Mouse (Mus musculus): ENCODE data around the gene Flot1. TPM values are rescaled to one million over a fixed set of nuclear protein-coding genes. Genes with fewer than 3 reads are reported as not detected.

Flot1 gene
- total RNA-seq, 2 experiments from 2014 or later, result 54.6 to 70.8 TPM

DNA sequence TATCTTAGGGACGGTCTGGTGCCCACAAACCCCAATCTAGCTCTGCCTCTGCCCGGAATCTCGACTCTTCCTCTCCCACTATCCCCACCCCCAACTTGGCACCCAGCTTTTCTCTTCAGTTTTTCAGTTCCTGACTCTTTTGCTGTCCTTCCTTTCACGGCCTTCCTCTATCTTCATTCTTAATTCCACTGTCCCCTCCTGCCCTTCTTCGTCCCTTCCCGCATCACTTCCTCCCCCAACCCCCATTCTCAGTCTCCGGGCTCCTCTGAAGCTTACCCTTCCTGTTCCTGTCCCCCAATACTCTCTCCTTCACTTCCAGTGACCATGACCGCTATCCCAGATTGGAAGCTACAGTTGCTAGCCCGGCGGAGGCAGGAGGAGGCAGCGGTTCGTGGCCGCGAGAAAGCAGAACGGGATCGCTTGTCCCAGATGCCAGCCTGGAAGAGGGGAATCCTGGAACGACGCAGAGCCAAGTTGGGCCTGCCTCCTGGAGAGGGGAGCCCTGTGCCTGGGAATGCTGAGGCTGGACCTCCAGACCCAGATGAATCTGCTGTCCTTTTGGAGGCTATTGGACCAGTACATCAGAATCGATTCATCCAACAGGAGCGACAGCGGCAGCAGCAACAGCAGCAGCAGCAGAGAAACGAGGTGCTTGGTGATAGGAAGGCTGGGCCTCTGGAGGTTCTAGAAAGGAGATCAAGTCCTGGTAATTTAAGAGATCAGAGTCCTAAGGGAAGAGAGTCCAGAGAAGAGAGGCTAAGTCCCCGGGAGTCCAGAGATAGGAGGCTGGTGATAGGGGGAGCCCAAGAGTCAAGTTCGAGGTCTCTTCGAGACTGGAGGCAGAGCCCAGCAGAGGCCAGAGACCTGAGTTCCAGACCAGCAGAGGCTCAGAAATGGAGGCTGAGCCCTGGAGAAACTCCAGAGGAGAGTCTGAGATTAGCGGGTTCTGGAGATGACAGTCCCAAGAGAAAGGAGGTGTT, 44.2 kb downstream of the Flot1 start:
- peak; percentile 59 for DNase-seq

DNA sequence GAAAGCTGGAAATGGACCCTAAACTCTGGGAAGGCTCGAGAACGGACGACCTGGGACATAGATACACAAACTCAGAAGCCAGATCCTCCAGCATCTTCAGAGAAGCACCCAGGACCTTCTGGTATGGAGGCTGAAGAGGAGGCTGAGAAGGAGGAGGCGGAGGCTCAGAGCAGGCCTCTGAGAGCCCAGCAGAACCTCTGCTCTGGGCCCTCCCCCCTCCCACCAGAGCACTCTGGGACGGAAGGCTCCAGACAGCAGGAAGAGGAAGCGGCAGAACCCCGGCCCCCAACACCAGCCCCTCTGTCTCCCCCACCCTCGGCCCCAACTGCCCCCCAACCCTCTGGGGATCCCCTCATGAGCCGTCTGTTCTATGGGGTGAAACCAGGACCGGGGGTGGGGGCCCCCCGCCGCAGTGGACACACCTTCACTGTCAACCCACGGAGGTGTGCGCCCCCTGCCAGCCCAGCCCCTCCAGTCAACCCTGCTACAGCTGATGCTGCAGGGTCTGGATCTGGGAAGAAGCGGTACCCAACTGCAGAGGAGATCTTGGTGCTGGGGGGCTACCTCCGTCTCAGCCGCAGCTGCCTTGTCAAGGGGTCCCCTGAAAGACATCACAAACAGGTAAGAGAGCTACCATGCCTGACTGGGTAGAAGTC, 45.3 kb downstream of the Flot1 start:
- DNase-seq, result peak; percentile 46

DNA sequence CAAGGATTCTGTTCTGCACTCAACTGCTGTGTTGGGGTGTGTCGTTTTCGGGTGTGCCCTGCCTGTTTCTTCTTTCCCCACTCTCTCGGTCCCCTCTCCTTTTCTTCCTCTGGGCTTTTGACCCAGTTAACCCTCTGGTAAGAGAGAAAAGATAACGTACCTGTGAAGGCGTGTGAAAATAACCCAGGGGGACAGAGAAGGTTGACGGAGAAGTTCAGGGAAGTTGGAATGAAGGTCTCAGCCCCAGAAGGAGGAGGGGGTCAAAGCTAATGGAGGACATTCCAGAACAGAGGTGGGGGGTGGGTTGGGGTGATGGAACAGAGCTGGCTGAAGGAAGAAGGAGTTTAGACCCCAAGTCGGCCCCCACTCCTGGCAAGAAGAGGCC, 45.9 kb downstream of the Flot1 start:
- DNase-seq, result no peak

DNA sequence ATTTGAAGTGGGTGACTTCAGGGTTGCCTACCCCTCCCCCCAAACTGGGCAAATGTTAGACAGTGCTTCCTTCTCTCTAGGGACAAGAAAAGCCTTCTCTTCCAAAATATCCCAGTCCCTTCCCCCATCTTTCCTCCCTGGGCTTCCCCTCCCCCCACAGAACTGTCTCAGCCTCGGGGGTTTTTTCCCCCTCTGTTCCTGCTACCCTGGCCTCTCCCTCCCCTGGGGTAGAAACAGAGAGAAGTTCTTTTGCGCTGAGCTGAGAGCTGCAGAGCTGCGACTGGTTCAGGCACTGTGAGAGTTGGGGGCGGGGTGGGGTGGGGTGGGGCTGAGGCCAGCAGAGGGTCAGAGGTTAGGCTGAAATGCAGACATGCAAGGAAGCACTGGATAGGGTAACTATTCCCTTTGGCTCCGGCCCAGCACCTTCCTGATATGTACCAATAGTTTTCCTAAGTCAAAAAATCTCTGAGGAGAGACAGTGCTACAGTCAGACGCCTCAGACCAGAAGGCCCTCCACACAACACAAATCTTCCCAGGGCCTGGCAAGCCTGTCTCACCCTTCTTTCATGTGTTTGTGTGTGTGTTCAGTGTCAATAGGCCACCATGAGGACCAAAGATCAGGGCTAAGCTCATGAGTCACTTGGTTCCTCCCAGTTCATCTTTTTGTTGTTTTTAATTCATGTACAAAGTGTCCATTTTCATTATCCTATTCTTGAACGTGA, 46.5 kb downstream of the Flot1 start:
- DNase-seq, result peak; percentile 61

DNA sequence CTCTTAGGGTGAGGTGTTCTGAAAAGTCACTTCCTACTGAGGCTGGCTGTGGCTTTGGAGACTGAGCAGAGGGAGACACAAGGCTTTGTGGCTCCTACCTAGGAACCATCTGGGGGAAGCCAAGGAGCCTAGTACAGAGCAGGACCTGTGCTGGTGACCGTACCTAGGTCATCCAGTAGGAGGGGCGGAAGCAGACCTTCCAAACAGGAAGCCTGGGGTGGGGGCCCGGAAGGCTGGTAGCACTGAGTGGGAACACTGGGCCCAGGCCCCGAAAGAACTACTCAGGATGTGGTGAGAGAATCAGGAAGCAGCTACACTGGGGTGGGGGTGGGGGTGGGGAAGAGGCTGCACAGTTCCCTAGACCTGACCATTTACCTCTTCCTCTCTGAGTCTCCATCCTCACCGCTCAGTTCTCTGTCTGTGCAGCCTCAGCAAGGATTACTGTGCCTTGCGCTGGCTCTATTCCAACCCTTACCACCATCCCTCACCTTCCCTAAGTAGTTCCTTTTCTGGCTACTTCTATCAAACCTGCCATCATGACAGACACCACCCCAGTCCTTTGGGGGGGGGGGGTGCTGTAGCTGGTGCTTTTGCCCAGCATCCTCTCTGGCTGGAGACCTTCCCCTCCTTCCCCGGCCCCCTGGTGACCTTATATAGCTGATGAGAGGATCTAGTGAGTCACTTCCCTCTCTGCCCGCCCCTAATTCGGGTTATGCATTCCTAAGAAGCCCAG, 47.3 kb downstream of the Flot1 start:
- peak; percentile 69 for DNase-seq

DNA sequence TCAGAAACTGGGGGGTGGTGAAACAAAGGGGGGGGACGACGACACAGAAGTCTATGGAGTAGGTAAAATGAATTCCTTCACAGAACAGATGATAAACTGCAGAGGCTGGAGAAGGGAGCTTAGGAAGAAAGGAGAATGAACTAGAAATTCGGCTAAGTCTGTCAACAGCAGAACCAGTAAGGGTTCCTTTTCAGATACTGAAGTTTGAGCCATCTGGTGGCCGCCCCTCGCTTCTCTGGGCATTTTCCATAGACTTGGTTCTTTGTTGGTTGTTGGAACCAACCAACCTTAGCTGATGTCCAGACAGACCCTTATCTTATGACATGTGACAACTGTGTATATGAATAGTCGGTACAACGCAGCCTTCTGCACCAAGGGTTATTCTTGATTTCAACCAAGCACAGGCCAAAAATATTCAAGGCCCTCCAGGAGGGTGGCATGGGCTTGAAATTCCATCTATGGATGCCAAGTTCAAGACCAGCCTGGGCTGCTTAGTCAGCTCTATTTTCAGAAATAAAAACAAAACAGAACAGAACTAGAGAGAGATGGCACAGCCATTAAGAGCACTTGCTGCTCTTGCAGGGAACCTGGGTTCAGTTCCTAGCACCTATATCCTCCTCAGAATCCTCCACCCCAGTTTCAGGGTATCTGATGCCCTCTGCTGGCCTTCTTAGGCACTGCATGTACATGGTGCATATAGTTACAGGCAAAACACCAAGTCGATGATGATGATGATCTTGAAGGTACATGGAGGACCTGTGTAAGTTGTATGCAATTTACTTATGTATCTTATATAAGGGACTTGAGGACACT, 48.1 kb downstream of the Flot1 start:
- DNase-seq, result peak; percentile 48

DNA sequence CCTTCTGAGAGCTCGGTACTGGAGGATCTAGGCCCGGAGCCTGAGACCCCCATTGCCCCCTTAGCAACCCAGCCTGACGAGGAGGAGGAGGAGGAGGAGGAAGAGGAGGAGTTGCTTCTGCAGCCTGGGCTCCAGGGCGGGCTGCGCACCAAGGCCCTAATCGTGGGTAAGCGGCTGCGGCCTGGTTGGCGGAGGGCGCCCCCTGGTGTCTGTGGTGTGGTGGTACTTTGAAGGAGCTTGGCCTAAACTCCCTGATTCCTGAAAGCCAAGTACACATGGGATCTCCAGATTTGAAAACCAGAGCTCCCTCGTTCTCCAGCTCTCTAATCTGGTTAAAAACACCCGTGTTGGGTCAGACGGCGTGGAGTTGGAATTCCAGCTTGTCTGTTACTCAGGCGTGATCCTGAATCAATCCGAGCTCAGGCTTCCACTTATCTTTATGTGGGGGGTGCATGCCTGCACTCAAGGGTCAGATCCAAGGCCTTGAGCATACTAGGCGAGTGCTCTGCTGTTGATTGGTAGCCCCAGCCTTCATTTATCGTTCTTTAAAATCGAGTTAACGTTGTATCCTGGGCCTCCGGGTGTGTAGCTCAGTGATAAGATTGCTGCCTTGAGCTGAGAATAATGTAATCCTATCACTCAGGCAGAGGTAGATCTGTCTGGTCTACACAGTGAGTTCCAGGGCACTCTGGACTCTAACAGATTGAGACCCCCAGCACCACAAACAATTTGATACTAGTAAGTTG, 50.9 kb downstream of the Flot1 start:
- DNase-seq, result peak; percentile 95

DNA sequence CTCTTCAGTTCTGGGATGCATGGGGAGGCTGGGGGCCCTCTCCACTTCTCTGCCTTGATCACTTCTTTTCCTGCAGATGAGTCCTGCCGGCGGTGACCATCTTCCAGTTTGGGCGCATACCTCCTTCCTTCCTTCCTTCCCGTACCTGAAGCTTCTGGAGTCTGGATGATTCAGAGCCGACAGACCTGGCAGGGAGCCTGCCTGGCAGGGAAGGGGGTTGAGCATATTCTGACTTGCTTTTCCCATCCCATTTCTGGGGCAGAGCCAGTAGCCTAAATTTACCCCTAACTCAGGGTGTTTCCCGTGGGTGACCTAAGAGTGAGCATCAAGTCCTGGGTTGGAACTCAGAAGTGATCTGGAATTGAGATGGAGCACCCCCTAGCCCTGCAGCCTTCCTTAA, 51.7 kb downstream of the Flot1 start:
- DNase-seq, result no peak

DNA sequence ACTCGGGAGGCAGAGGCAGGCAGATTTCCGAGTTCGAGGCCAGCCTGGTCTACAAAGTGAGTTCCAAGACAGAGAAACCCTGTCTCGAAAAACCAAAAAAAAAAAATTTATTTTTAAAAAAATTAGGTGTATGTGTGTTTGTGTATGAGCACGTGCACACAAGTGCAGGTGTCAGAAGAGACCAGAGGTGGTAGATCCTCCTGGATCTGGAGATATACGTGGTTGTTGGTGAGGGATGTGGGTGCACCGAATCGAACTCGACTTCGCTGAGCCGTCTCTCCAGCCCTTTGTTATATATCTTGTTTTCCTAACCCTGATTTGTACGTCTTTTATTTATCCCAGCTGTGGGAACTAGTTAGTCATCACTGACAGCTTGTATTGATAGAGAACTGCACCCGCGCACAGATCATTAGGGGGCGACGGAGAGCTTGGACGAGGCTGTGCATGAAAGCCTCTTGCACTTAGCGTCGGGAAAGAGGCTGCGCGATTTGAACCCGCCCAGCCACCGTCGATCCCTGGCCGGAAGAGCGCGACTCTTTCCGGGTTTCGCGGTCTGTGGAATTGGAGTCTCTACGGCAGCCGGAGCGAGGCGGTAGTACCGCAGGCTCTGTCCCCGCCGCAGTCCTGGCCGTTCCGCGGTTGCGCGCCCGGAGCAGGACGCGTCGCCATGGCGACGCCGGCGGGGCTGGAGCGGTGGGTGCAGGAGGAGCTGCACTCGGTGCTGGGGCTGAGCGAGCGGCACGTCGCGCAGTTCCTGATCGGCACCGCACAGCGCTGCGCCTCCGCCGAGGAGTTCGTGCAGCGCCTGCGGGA, 56.4 kb downstream of the Flot1 start, which contains the start of gene Dhx16:
TSS of gene Dhx16 (plus strand) at position 575 of the 813 bp plus-strand sequence.
- peak; percentile 97 for DNase-seq

Small RNA genes within 50 kb of the gene (microRNA-seq; reads per million reads assigned to microRNA genes)
- 1.4 reads per million for gene Gm28033

Other genes starting within 250 kb of the Flot1 start
- not detected for gene Sfta2, start 221.7 kb upstream of the Flot1 start, total RNA-seq (2021)
- gene Gm9573, start 196.6 kb upstream of the Flot1 start, total RNA-seq (2021), result not detected
- not detected for gene Mucl3, start 179.5 kb upstream of the Flot1 start, total RNA-seq (2021)
- 10 to 100 TPM; 49.2 to 66.4 TPM for gene Vars2, start 155.6 kb upstream of the Flot1 start, total RNA-seq (2021)
- gene Gtf2h4, start 149.5 kb upstream of the Flot1 start, total RNA-seq (2021), result 10 to 100 TPM; 27.6 to 32.2 TPM
- 10 to 100 TPM; 33.7 to 39.6 TPM for gene Ddr1, start 118.6 kb upstream of the Flot1 start, total RNA-seq (2021)
- 10 to 100 TPM in 1 of 2 experiments, 1 to 10 TPM in 1; 7.6 to 19.0 TPM for gene Ier3, start 1.5 kb upstream of the Flot1 start, total RNA-seq (2021)
- 100 to 1,000 TPM; 351 to 404 TPM for gene Tubb5, start 15.1 kb downstream of the Flot1 start, total RNA-seq (2021)
- gene Mdc1, start 18.3 kb downstream of the Flot1 start, total RNA-seq (2021), result 10 to 100 TPM; 21.9 to 27.1 TPM
- gene Nrm, start 38.1 kb downstream of the Flot1 start, total RNA-seq (2021), result 10 to 100 TPM; 12.7 to 18.3 TPM
- gene Ppp1r18, start 42.4 kb downstream of the Flot1 start, total RNA-seq (2021), result 10 to 100 TPM; 35.4 to 35.6 TPM
- 10 to 100 TPM; 36.8 to 38.0 TPM for gene Dhx16, start 56.6 kb downstream of the Flot1 start, total RNA-seq (2021)
- 10 to 100 TPM; 58.0 to 70.5 TPM for gene 2310061I04Rik, start 74.2 kb downstream of the Flot1 start, total RNA-seq (2021)
- gene Atat1, start 86.8 kb downstream of the Flot1 start, total RNA-seq (2021), result 10 to 100 TPM; 15.9 to 28.7 TPM
- 100 to 1,000 TPM; 101 to 104 TPM for gene Mrps18b, start 93.2 kb downstream of the Flot1 start, total RNA-seq (2021)
- 10 to 100 TPM; 78.7 to 83.1 TPM for gene Ppp1r10, start 93.2 kb downstream of the Flot1 start, total RNA-seq (2021)
- gene Abcf1, start 146.5 kb downstream of the Flot1 start, total RNA-seq (2021), result 10 to 100 TPM; 72.7 to 78.3 TPM
- 10 to 100 TPM; 41.5 to 42.9 TPM for gene Gnl1, start 156.6 kb downstream of the Flot1 start, total RNA-seq (2021)
- 10 to 100 TPM; 16.7 to 28.8 TPM for gene Prr3, start 157.0 kb downstream of the Flot1 start, total RNA-seq (2021)
- gene H2-T24, start 197.3 kb downstream of the Flot1 start, total RNA-seq (2021), result 1 to 10 TPM; 2.9 to 3.9 TPM
- 10 to 100 TPM; 55.7 to 82.7 TPM for gene H2-T23, start 209.6 kb downstream of the Flot1 start, total RNA-seq (2021)
- gene H2-T22, start 219.5 kb downstream of the Flot1 start, total RNA-seq (2021), result 10 to 100 TPM; 23.5 to 25.4 TPM
- not detected for gene Gm6034, start 219.7 kb downstream of the Flot1 start, total RNA-seq (2021)
- gene Gm11127, start 235.1 kb downstream of the Flot1 start, total RNA-seq (2021), result 1 to 10 TPM; 2.4 to 2.5 TPM

Data from adrenal gland, postnatal 10 days (tissue).